Mouse (Mus musculus) large intestine, adult 2 months (tissue): ENCODE data around the gene Bsn. TPM values are rescaled to one million over a fixed set of nuclear protein-coding genes. Genes with fewer than 3 reads are reported as not detected.

ENCODE experiments used
- DNase-seq: peaks from one replicate; pipeline ENCODE4 v3.0.0-alpha.2; 2012; ENCODE audit warnings: low read depth, low spot score
- WGBS: fragments of 180-500 bp; shearing (Covaris S2); methylation state at CpG from one replicate; pipeline ENCODE4 v1.1.7; 2018; 5-methylcytosine and 5-hydroxymethylcytosine counted together
- polyA plus RNA-seq: library from polyadenylated mRNA; depleted of rRNA; stranded (reverse); fragments of >200 nt; gene quantifications from 2 replicates; pipeline ENCODE4 v1.2.3, GENCODE M21; 2012; rRNA removed

Gene Bsn
- polyA plus RNA-seq, 1 experiment: 2.0 TPM

DNA sequence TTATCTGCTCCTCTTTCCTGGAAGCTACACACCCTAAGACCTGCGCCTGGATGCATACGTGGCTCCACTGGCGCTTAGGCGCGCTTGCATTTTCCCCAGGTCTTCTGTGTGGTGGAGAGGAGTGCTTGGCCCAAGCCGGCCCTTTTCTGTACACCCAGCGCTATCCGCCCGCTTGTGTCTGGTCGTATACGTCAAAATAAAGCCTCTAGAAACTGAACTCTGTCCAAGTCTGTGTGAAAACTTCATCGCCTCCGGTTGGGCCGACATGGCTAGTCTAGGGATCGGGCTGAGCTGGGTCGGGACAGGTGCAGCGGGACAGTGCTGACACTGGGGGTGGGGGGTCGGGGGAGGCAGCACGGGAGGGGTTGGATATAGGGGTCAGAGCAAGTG is 141.6 kb downstream of the Bsn start:
- under 1% methylated on average over 19 of the region's 19 CpGs for WGBS
- no peak for DNase-seq

GRCm38 (mm10) chr9:108047601-108048565 is 142.3 kb downstream of the Bsn start:
- WGBS: 34% methylated on average over 17 of the region's 17 CpGs
- DNase-seq: no peak

GRCm38 (mm10) chr9:108046582-108046981 is 143.6 kb downstream of the Bsn start:
- WGBS: 95% methylated on average over 4 of the region's 4 CpGs
- no peak for DNase-seq

Other genes with a start within 250 kb of the Bsn start
- gene Traip, start 240.2 kb downstream of the Bsn start, polyA plus RNA-seq: 3.7 and 5.1 TPM in 2 replicates
- gene Uba7, start 214.9 kb downstream of the Bsn start, polyA plus RNA-seq: 114 and 158 TPM in 2 replicates
- 0.14 TPM in 1 of 2 replicates, not detected in the other for gene Gm20661, start 207.3 kb downstream of the Bsn start, polyA plus RNA-seq
- 3.0 and 3.4 TPM in 2 replicates for gene Inka1, start 204.5 kb downstream of the Bsn start, polyA plus RNA-seq
- gene Cdhr4, start 197.9 kb downstream of the Bsn start, polyA plus RNA-seq: 1.0 and 1.7 TPM in 2 replicates
- 0.86 and 1.3 TPM in 2 replicates for gene Gm20662, start 194.0 kb downstream of the Bsn start, polyA plus RNA-seq
- gene Ip6k1, start 187.9 kb downstream of the Bsn start, polyA plus RNA-seq: 57.1 and 90.1 TPM in 2 replicates
- gene Gmppb, start 141.1 kb downstream of the Bsn start, polyA plus RNA-seq: 75.3 and 77.6 TPM in 2 replicates
- gene Amigo3, start 137.2 kb downstream of the Bsn start, polyA plus RNA-seq: 10.7 and 12.7 TPM in 2 replicates
- gene Mst1, start 109.9 kb downstream of the Bsn start, polyA plus RNA-seq: 0.26 and 0.56 TPM in 2 replicates
- gene Rnf123, start 107.0 kb downstream of the Bsn start, polyA plus RNA-seq: 47.7 and 86.0 TPM in 2 replicates
- 173 and 195 TPM in 2 replicates for gene Apeh, start 95.8 kb downstream of the Bsn start, polyA plus RNA-seq
- 33.9 and 66.1 TPM in 2 replicates for gene Dag1, start 73.6 kb upstream of the Bsn start, polyA plus RNA-seq
- 5.8 and 6.5 TPM in 2 replicates for gene Nicn1, start 100.0 kb upstream of the Bsn start, polyA plus RNA-seq
- gene Amt, start 106.5 kb upstream of the Bsn start, polyA plus RNA-seq: 2.3 and 3.4 TPM in 2 replicates
- 130 and 145 TPM in 2 replicates for gene Rhoa, start 115.7 kb upstream of the Bsn start, polyA plus RNA-seq
- gene Tcta, start 115.8 kb upstream of the Bsn start, polyA plus RNA-seq: 45.9 and 48.1 TPM in 2 replicates
- gene Gpx1, start 148.5 kb upstream of the Bsn start, polyA plus RNA-seq: 641 and 1,038 TPM in 2 replicates
- gene Usp4, start 157.5 kb upstream of the Bsn start, polyA plus RNA-seq: 57.7 and 67.5 TPM in 2 replicates
- 0.30 TPM in 1 of 2 replicates, not detected in the other for gene 1700102P08Rik, start 202.4 kb upstream of the Bsn start, polyA plus RNA-seq
- gene Ccdc36, start 238.1 kb upstream of the Bsn start, polyA plus RNA-seq: not detected in 2 replicates
- gene BC048562, start 246.1 kb upstream of the Bsn start, polyA plus RNA-seq: not detected in 2 replicates